Mouse (Mus musculus): ENCODE measurements around the gene Zfp870. TPM values are rescaled to one million over a fixed set of nuclear protein-coding genes. Genes with fewer than 3 reads are reported as not detected.

Gene Zfp870
- polyA plus RNA-seq (2015; fragmentation: Nextera tagmentation; extraction: Ambion mirVana): 1.9 and 2.0 TPM in 2 replicates

GRCm38 (mm10) chr17:32891239-32892180 lies at the start of gene Zfp870:
Gene Zfp870 (minus strand): TSS chr17:32891642.
- DNase-seq (peak; percentile 74), ATAC-seq (ENCODE audit: low read depth) (peak; percentile 91)
- Histone ChIP-seq H3K27ac (peak within 1 kb of the TSS; percentile 40; the same call in 1 of the 2 replicates), H3K9me3 (replicated peaks) (no peaks in the 10 kb centered on the region), H3K27me3 (no peaks in the 10 kb centered on the region), H3K4me2 (peak within 1 kb of the TSS; percentile 79), H3K4me1 (replicated peaks) (peaks cover 19% of the 10 kb centered on the region), H3K9ac (peak within 1 kb of the TSS; percentile 79), H3K4me3 (replicated peaks) (peak within 1 kb of the TSS; percentile 80), H3K36me3 (no peaks in the 10 kb centered on the region)
- 14% methylated on average over 33 of the region's 33 CpGs for WGBS (ENCODE audit: insufficient replicate concordance)

- H3K9me3 ChIP-seq (replicated peaks): no peaks in the 10 kb centered on the region
- H3K27ac ChIP-seq: no peak overlapping the region
- no peaks in the 10 kb centered on the region for H3K27me3 ChIP-seq
- 72% methylated on average over 4 of the region's 4 CpGs for WGBS (ENCODE audit: insufficient replicate concordance)
- no peak overlapping the region for H3K4me3 ChIP-seq (replicated peaks)
- no peak overlapping the region for H3K4me2 ChIP-seq
- DNase-seq (no peak), ATAC-seq (ENCODE audit: low read depth) (no peak)
- H3K4me1 ChIP-seq (replicated peaks): no peaks in the 10 kb centered on the region
- H3K36me3 ChIP-seq: no peaks in the 10 kb centered on the region
- no peak overlapping the region for H3K9ac ChIP-seq
Observed at GRCm38 (mm10) chr17:32939831-32940230, 48.4 kb upstream of the Zfp870 start.

GRCm38 (mm10) chr17:32927803-32928202 lies 36.4 kb upstream of the Zfp870 start:
- no peak for DNase-seq
- peaks cover 9% of the 10 kb centered on the region for H3K4me1 ChIP-seq (replicated peaks)
- ATAC-seq (ENCODE audit: low read depth): no peak
- H3K27me3 ChIP-seq: no peaks in the 10 kb centered on the region
- H3K36me3 ChIP-seq: no peaks in the 10 kb centered on the region
- H3K4me2 ChIP-seq: no peak overlapping the region
- 67% methylated on average over 5 of the region's 5 CpGs for WGBS (ENCODE audit: insufficient replicate concordance)
- no peak overlapping the region for H3K9ac ChIP-seq
- no peak overlapping the region for H3K4me3 ChIP-seq (replicated peaks)
- H3K27ac ChIP-seq: no peak overlapping the region
- H3K9me3 ChIP-seq (replicated peaks): no peaks in the 10 kb centered on the region

- Histone ChIP-seq H3K4me2 (peak overlapping the region; percentile 65), H3K4me3 (replicated peaks) (peak overlapping the region; percentile 50), H3K27me3 (no peaks in the 10 kb centered on the region), H3K36me3 (no peaks in the 10 kb centered on the region), H3K9ac (peak overlapping the region; percentile 51), H3K9me3 (replicated peaks) (no peaks in the 10 kb centered on the region), H3K27ac (0 out of 2 replicates have a peak overlapping the region, but pooled peaks have one; percentile 4), H3K4me1 (replicated peaks) (peaks cover 9% of the 10 kb centered on the region)
- ATAC-seq (ENCODE audit: low read depth): peak; percentile 87
- WGBS (ENCODE audit: insufficient replicate concordance): 11% methylated on average over 32 of the region's 32 CpGs
- DNase-seq: peak; percentile 55
Observed at GRCm38 (mm10) chr17:32924658-32925312, 33.3 kb upstream of the Zfp870 start.

GRCm38 (mm10) chr17:32923681-32924080 lies 32.2 kb upstream of the Zfp870 start:
- no peaks in the 10 kb centered on the region for H3K9me3 ChIP-seq (replicated peaks)
- no peak overlapping the region for H3K4me2 ChIP-seq
- H3K27me3 ChIP-seq: 0 out of 2 replicates have a peak, but pooled peaks cover 3% of the 10 kb centered on the region
- DNase-seq: no peak
- ATAC-seq (ENCODE audit: low read depth): no peak
- no peak overlapping the region for H3K4me3 ChIP-seq (replicated peaks)
- H3K4me1 ChIP-seq (replicated peaks): peaks cover 9% of the 10 kb centered on the region
- H3K27ac ChIP-seq: no peak overlapping the region
- no peak overlapping the region for H3K9ac ChIP-seq
- H3K36me3 ChIP-seq: no peaks in the 10 kb centered on the region
- WGBS (ENCODE audit: insufficient replicate concordance): 71% methylated on average over 1 of the region's 1 CpGs

- Histone ChIP-seq H3K27ac (no peak overlapping the region), H3K4me3 (replicated peaks) (no peak overlapping the region), H3K36me3 (no peaks in the 10 kb centered on the region), H3K4me1 (replicated peaks) (no peaks in the 10 kb centered on the region), H3K4me2 (no peak overlapping the region), H3K9ac (no peak overlapping the region), H3K27me3 (0 out of 2 replicates have a peak, but pooled peaks cover 3% of the 10 kb centered on the region), H3K9me3 (replicated peaks) (no peaks in the 10 kb centered on the region)
- 38% methylated on average over 2 of the region's 2 CpGs for WGBS (ENCODE audit: insufficient replicate concordance)
- ATAC-seq (ENCODE audit: low read depth) (no peak), DNase-seq (no peak)
Observed at GRCm38 (mm10) chr17:32919123-32919522, 27.7 kb upstream of the Zfp870 start.

- H3K4me1 ChIP-seq (replicated peaks): no peaks in the 10 kb centered on the region
- WGBS (ENCODE audit: insufficient replicate concordance): 53% methylated on average over 2 of the region's 2 CpGs
- H3K27ac ChIP-seq: no peak within 1 kb of the TSS
- H3K9ac ChIP-seq: no peak within 1 kb of the TSS
- no peak within 1 kb of the TSS for H3K4me2 ChIP-seq
- no peaks in the 10 kb centered on the region for H3K9me3 ChIP-seq (replicated peaks)
- H3K4me3 ChIP-seq (replicated peaks): no peak within 1 kb of the TSS
- ATAC-seq (ENCODE audit: low read depth): no peak
- no peaks in the 10 kb centered on the region for H3K36me3 ChIP-seq
- DNase-seq: no peak
- 0 out of 2 replicates have a peak, but pooled peaks cover 8% of the 10 kb centered on the region for H3K27me3 ChIP-seq
Observed at GRCm38 (mm10) chr17:32917131-32917530, 25.7 kb upstream of the Zfp870 start, which contains the start of gene Cyp4f14. Gene Cyp4f14 (minus strand): TSS chr17:32917342.

GRCm38 (mm10) chr17:32916075-32916474 lies 24.6 kb upstream of the Zfp870 start:
- Histone ChIP-seq H3K4me3 (replicated peaks) (no peak overlapping the region), H3K4me2 (no peak overlapping the region), H3K27me3 (0 out of 2 replicates have a peak, but pooled peaks cover 8% of the 10 kb centered on the region), H3K9me3 (replicated peaks) (no peaks in the 10 kb centered on the region), H3K4me1 (replicated peaks) (no peaks in the 10 kb centered on the region), H3K27ac (no peak overlapping the region), H3K36me3 (no peaks in the 10 kb centered on the region), H3K9ac (no peak overlapping the region)
- DNase-seq (no peak), ATAC-seq (ENCODE audit: low read depth) (no peak)
- WGBS (ENCODE audit: insufficient replicate concordance): 52% methylated on average over 1 of the region's 1 CpGs

- DNase-seq: no peak
- 67% methylated on average over 10 of the region's 10 CpGs for WGBS (ENCODE audit: insufficient replicate concordance)
- ATAC-seq (ENCODE audit: low read depth): no peak
- Histone ChIP-seq H3K4me1 (replicated peaks) (no peaks in the 10 kb centered on the region), H3K9ac (no peak overlapping the region), H3K9me3 (replicated peaks) (no peaks in the 10 kb centered on the region), H3K4me2 (no peak overlapping the region), H3K27me3 (0 out of 2 replicates have a peak, but pooled peaks cover 3% of the 10 kb centered on the region), H3K27ac (no peak overlapping the region), H3K36me3 (no peaks in the 10 kb centered on the region), H3K4me3 (replicated peaks) (no peak overlapping the region)
Observed at GRCm38 (mm10) chr17:32906172-32906571, 14.7 kb upstream of the Zfp870 start.

GRCm38 (mm10) chr17:32905239-32905638 lies 13.8 kb upstream of the Zfp870 start:
- Histone ChIP-seq H3K9me3 (replicated peaks) (no peaks in the 10 kb centered on the region), H3K4me2 (0 out of 2 replicates have a peak overlapping the region, but pooled peaks have one; percentile 27), H3K27me3 (0 out of 2 replicates have a peak, but pooled peaks cover 3% of the 10 kb centered on the region), H3K27ac (no peak overlapping the region), H3K9ac (no peak overlapping the region), H3K4me3 (replicated peaks) (no peak overlapping the region), H3K4me1 (replicated peaks) (no peaks in the 10 kb centered on the region), H3K36me3 (no peaks in the 10 kb centered on the region)
- DNase-seq: peak; percentile 16
- no peak for ATAC-seq (ENCODE audit: low read depth)
- WGBS (ENCODE audit: insufficient replicate concordance): 17% methylated on average over 19 of the region's 19 CpGs

- 0 out of 2 replicates have a peak, but pooled peaks cover 3% of the 10 kb centered on the region for H3K27me3 ChIP-seq
- H3K4me1 ChIP-seq (replicated peaks): no peaks in the 10 kb centered on the region
- no peaks in the 10 kb centered on the region for H3K36me3 ChIP-seq
- ATAC-seq (ENCODE audit: low read depth) (no peak), DNase-seq (no peak)
- WGBS (ENCODE audit: insufficient replicate concordance): 38% methylated on average over 2 of the region's 2 CpGs
- no peak overlapping the region for H3K4me3 ChIP-seq (replicated peaks)
- H3K27ac ChIP-seq: no peak overlapping the region
- no peaks in the 10 kb centered on the region for H3K9me3 ChIP-seq (replicated peaks)
- no peak overlapping the region for H3K4me2 ChIP-seq
- no peak overlapping the region for H3K9ac ChIP-seq
Observed at GRCm38 (mm10) chr17:32904414-32904813, 13.0 kb upstream of the Zfp870 start.
